Mouse (Mus musculus) ES-Bruce4 (cell line): ENCODE results near the gene Pum1. TPM values are rescaled to one million over a fixed set of nuclear protein-coding genes. Genes with fewer than 3 reads are reported as not detected.

Source experiments
- H3K27ac ChIP-seq: 2 replicates; pipeline ENCODE4 v1.5.1; 2012; ENCODE audit warnings: low read length, inconsistent platforms; ENCODE audit not compliant: insufficient read depth
- H3K27me3 ChIP-seq: 2 replicates; pipeline ENCODE4 v1.6.1; 2012; ENCODE audit warnings: mild to moderate bottlenecking, low read length, inconsistent platforms; ENCODE audit not compliant: control insufficient read depth, poor library complexity, insufficient read depth, severe bottlenecking
- H3K36me3 ChIP-seq: 2 replicates; pipeline ENCODE4 v1.6.1; 2012; ENCODE audit warnings: inconsistent platforms, mild to moderate bottlenecking, low read length, moderate library complexity; ENCODE audit not compliant: control insufficient read depth, poor library complexity, insufficient read depth, severe bottlenecking
- H3K4me1 ChIP-seq: one replicate; pipeline ENCODE4 v1.8.1; 2011; ENCODE audit warnings: low read length; ENCODE audit not compliant: control insufficient read depth, insufficient read depth
- H3K4me3 ChIP-seq: 2 replicates; pipeline ENCODE4 v1.5.1; 2011; ENCODE audit warnings: low read depth, mild to moderate bottlenecking, low read length
- H3K9ac ChIP-seq: 2 replicates; pipeline ENCODE4 v1.6.1; 2012; ENCODE audit warnings: low read depth, mild to moderate bottlenecking, inconsistent platforms; ENCODE audit not compliant: poor library complexity, severe bottlenecking
- H3K9me3 ChIP-seq: replicated peaks from 2 replicates; pipeline ENCODE4 v1.6.1; 2012; ENCODE audit warnings: mild to moderate bottlenecking, low read length, inconsistent platforms; ENCODE audit not compliant: control insufficient read depth, poor library complexity, insufficient read depth, severe bottlenecking
- CTCF ChIP-seq: IDR thresholded peaks from one replicate; pipeline ENCODE4 v1.8.1; 2011; ENCODE audit warnings: low read depth, low read length
- EP300 ChIP-seq: IDR thresholded peaks from 2 replicates; pipeline ENCODE4 v1.6.1; 2011; ENCODE audit warnings: low read depth, low read length; ENCODE audit not compliant: insufficient read depth
- POLR2A ChIP-seq: IDR thresholded peaks from one replicate; pipeline ENCODE4 v1.8.1; 2011; ENCODE audit warnings: low read length; ENCODE audit not compliant: insufficient read depth
- polyA plus RNA-seq: library from polyadenylated mRNA; stranded (reverse); fragments of >200 nt; gene quantifications from 2 replicates; pipeline ENCODE4 v1.2.4, GENCODE M21; 2011; ENCODE audit warnings: low read depth; ENCODE audit not compliant: missing spikeins, insufficient read depth, insufficient read length

The Pum1 gene
- polyA plus RNA-seq, 1 experiment = 111 TPM

GRCm38 (mm10) chr4:130745561-130746306, 82.6 kb downstream of the Pum1 start:
- peaks cover 97% of the 10 kb centered on the region for H3K36me3 ChIP-seq
- H3K27me3 ChIP-seq = no peaks in the 10 kb centered on the region
- TF ChIP-seq EP300 (no peak), CTCF (no peak), POLR2A (no peak)
- no peak overlapping the region for H3K9ac ChIP-seq
- H3K4me1 ChIP-seq = no peaks in the 10 kb centered on the region
- H3K9me3 ChIP-seq = no peaks in the 10 kb centered on the region
- H3K27ac ChIP-seq = no peak overlapping the region
- no peak overlapping the region for H3K4me3 ChIP-seq

DNA sequence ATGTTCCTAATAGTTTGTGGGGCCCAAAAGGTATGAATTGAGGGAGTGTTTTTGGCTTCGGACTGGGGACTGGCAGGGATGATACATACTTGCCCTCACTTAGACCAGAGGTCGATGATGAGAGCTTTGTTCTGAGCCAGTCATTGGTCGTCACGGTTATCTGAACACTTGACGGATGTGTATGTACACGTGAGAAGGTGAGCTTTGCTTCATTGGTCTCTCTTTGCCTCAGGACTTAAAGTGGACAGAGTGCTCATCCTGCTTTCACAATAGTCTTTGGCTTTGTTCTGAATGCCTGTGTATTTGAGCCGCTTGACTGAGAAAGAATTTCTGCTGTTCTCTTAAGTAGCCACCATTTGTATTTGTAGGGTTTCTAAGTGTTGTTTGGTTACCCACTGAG, 86.4 kb downstream of the Pum1 start:
- peaks cover 97% of the 10 kb centered on the region for H3K36me3 ChIP-seq

DNA sequence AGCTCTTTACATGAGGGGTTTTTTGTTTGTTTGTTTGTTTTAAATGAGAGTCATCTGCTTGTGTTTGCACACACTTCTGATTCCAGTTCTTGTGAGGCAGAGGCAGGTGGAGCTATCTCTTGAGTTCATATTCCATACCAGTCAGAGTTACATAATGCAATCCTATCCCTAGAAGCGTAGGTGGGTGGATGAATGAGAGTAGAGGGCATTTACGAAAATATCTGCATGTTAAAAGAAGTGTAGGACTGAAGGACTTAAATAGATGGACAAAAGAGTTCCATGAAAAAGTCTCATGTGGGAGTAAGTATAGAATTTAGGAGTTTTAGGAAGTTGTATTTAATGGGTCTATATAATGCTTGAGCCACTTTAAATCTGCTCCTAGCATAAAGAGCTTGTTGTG, 88.8 kb downstream of the Pum1 start:
- Histone ChIP-seq H3K4me1 (no peaks in the 10 kb centered on the region), H3K36me3 (peaks cover 85% of the 10 kb centered on the region), H3K9me3 (no peaks in the 10 kb centered on the region), H3K9ac (no peak overlapping the region), H3K4me3 (no peak overlapping the region), H3K27me3 (no peaks in the 10 kb centered on the region), H3K27ac (no peak overlapping the region)
- TF ChIP-seq EP300 (no peak), CTCF (no peak), POLR2A (no peak)

More for the DNA sequence above, 86.4 kb downstream of the Pum1 start:
- no peaks in the 10 kb centered on the region for H3K4me1 ChIP-seq
- no peaks in the 10 kb centered on the region for H3K27me3 ChIP-seq
- H3K9ac ChIP-seq = no peak overlapping the region
- H3K27ac ChIP-seq = no peak overlapping the region
- H3K9me3 ChIP-seq = no peaks in the 10 kb centered on the region
- TF ChIP-seq EP300 (no peak), POLR2A (no peak), CTCF (no peak)
- H3K4me3 ChIP-seq = no peak overlapping the region

DNA sequence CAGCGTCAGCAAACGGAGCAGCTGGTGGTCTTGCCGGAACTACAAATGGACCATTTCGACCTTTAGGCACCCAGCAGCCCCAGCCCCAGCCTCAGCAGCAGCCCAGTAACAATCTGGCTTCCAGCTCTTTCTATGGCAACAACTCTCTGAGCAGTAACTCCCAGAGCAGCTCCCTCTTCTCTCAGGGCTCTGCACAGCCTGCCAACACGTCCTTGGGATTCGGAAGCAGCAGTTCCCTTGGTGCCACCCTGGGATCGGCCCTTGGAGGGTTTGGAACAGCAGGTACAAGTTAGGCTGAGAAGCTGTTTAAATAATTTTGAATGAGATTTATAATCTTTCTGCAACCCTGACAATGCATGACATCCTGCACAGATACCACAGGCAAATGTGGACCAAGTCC, 89.5 kb downstream of the Pum1 start:
- Histone ChIP-seq H3K27ac (no peak overlapping the region), H3K9ac (no peak overlapping the region), H3K9me3 (no peaks in the 10 kb centered on the region), H3K4me1 (no peaks in the 10 kb centered on the region), H3K36me3 (peaks cover 83% of the 10 kb centered on the region), H3K27me3 (no peaks in the 10 kb centered on the region), H3K4me3 (no peak overlapping the region)
- TF ChIP-seq POLR2A (no peak), CTCF (no peak), EP300 (no peak)

DNA sequence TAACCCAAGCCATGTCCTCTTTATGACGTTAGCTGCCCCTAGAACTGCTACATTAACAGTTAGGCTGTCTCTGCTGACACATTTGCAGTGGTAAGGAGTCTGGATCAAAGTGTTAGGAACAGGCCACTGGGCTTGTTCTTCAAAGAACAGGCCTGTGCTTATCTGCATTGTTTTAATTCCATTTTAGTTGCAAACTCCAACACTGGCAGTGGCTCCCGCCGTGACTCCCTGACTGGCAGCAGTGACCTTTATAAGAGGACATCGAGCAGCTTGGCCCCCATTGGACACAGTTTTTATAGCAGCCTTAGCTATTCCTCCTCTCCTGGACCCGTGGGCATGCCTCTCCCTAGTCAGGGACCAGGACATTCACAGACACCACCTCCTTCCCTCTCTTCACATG, 90.6 kb downstream of the Pum1 start:
- Histone ChIP-seq H3K27me3 (no peaks in the 10 kb centered on the region), H3K9ac (no peak overlapping the region), H3K4me3 (no peak overlapping the region), H3K27ac (peak overlapping the region; percentile 46; the same call in 1 of the 2 replicates), H3K4me1 (no peaks in the 10 kb centered on the region), H3K9me3 (no peaks in the 10 kb centered on the region), H3K36me3 (peaks cover 80% of the 10 kb centered on the region)
- no peak for TF ChIP-seq POLR2A
- no peak for TF ChIP-seq CTCF
- TF ChIP-seq EP300 = no peak

- Histone ChIP-seq H3K9ac (no peak overlapping the region), H3K36me3 (peaks cover 80% of the 10 kb centered on the region), H3K27me3 (no peaks in the 10 kb centered on the region), H3K27ac (no peak overlapping the region), H3K9me3 (no peaks in the 10 kb centered on the region), H3K4me3 (no peak overlapping the region), H3K4me1 (no peaks in the 10 kb centered on the region)
- TF ChIP-seq CTCF = no peak
- TF ChIP-seq POLR2A = no peak
- no peak for TF ChIP-seq EP300
These were observed 91.7 kb downstream of the Pum1 start for GRCm38 (mm10) chr4:130754776-130755175.
